Mouse (Mus musculus): ENCODE measurements around the gene Pxdc1.

Gene Pxdc1

DNA sequence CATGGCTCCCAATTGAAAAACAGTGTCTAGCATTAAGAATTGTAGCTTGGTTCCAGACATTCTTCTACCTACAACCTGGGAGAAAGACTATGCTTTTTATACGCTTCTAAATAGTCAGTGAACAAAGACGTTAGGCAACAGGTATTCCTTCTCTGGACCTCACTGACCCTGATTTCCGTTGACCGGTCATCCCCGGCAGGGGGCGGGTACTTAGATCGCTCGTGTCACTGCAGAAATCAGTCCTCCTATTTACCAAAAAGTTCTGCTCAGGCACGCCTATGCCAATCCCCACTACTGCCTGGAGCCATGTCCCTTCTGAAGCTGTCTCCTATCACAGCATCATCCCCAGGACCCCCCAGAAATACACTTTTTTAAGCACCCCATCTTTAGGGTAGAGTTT is at the start of gene Pxdc1:
Gene Pxdc1, minus strand, starts transcription at position 96 of the 400 bp plus-strand sequence.
- DNase-seq (ENCODE audit: low read depth, low spot score) = no peak

DNA sequence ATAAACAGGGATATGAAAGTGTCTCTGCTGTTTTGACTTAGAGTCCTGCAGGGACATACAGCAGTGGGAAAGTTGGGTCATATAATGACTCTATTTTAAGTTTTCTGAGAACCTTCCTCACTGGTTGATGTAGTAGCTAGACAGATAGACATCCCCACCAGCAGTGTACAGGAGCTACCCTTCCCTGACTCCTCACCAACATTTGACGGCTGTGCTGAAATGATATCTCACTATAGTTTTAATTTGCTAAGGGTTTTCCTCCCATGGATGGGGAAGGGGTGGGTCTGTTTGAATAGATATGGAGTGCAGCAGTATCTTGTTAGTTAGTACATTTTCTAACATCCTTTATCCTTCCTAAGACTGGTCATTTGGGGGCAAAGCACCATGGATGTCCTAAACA is 47.3 kb upstream of the Pxdc1 start:
- DNase-seq (ENCODE audit: low read depth, low spot score) = no peak

- DNase-seq (ENCODE audit: low read depth, low spot score) = no peak
Observed at GRCm38 (mm10) chr13:34700091-34700490, 46.8 kb upstream of the Pxdc1 start.

GRCm38 (mm10) chr13:34696734-34697332 is 43.5 kb upstream of the Pxdc1 start:
- DNase-seq (ENCODE audit: low read depth, low spot score) = no peak

- no peak for DNase-seq (ENCODE audit: low read depth, low spot score)
Observed at GRCm38 (mm10) chr13:34693111-34693510, 39.8 kb upstream of the Pxdc1 start.

DNA sequence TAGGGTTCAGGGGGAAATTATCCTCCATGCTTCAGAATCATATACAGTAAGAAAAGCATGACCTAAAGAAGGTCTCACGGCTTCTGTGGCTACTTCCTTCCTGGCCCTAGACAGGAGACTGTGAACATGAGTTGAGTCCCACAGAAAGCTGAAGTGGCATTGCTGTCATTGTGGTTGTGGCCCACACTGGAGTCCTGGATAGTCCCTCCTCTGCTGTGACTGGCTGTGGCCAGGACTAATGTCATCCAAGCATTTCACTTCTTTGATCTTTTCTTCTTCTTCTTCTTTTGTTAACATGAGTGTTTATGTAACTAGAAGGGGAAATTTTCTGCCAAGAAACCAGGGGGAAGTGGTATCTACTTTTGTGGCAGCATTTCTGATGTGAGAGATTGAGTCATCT is 37.8 kb upstream of the Pxdc1 start:
- DNase-seq (ENCODE audit: low read depth, low spot score) = no peak

DNA sequence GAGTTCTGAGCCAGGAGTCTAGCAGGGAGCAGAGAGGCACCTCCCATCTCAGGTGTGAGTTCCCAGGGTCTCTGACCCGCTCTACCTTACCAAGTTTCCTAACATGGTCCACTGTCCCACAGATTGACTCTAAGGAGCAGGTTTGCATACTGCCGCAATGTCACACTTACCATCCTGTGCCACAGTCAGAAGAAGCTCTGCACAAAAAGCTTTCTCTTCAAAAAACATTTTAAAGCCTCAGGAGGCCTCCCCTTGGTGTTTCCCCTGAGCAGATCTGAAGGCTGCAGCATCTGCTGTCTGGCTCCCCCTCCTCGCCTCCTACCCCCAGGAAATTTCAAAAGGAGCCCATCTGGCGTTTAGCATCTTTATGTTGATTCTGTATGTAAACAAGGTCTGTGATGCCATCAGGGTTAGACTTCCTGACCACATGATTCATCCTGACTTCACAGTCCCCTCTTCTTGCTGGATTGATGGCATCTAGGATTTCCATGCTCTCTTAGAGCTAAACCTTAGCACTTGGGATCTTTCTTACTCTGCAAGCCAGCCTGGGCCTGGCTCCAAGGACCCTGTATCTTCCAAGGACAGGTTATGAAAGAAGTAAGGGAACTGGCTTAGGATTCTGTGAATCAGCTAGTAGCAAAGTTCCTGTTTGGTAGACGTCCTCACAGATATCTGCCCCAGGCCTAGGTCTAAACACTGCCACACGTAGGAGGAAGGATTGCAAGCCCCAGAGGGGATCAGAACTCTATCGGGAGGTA is 31.9 kb upstream of the Pxdc1 start:
- DNase-seq (ENCODE audit: low read depth, low spot score) = no peak

- no peak for DNase-seq (ENCODE audit: low read depth, low spot score)
Observed at GRCm38 (mm10) chr13:34683762-34684488, 30.6 kb upstream of the Pxdc1 start.

DNA sequence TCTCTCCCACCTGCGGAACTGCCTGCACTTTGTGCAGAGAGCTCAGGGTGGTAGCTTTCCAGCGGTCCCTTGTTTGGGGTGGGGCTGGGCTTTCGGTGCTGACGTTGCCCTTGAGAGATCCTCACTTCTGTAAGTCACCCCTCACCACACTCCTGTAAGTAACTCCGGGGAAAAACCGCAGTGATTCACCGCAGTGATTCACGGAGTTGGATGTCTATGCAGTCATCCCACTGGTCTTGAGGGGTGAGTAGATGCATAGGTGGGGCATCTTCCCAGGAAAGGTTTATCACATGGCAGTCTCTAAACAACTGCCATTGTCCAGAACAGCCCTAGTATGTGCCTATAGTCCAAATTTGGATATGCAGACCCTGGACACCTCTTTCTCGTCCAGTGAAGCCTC is 30.0 kb upstream of the Pxdc1 start:
- DNase-seq (ENCODE audit: low read depth, low spot score) = no peak

GRCm38 (mm10) chr13:34676507-34676906 is 23.2 kb upstream of the Pxdc1 start:
- DNase-seq (ENCODE audit: low read depth, low spot score) = no peak

- no peak for DNase-seq (ENCODE audit: low read depth, low spot score)
Observed at GRCm38 (mm10) chr13:34675847-34676383, 22.6 kb upstream of the Pxdc1 start.

- no peak for DNase-seq (ENCODE audit: low read depth, low spot score)
Observed at GRCm38 (mm10) chr13:34673354-34673753, 20.1 kb upstream of the Pxdc1 start.

DNA sequence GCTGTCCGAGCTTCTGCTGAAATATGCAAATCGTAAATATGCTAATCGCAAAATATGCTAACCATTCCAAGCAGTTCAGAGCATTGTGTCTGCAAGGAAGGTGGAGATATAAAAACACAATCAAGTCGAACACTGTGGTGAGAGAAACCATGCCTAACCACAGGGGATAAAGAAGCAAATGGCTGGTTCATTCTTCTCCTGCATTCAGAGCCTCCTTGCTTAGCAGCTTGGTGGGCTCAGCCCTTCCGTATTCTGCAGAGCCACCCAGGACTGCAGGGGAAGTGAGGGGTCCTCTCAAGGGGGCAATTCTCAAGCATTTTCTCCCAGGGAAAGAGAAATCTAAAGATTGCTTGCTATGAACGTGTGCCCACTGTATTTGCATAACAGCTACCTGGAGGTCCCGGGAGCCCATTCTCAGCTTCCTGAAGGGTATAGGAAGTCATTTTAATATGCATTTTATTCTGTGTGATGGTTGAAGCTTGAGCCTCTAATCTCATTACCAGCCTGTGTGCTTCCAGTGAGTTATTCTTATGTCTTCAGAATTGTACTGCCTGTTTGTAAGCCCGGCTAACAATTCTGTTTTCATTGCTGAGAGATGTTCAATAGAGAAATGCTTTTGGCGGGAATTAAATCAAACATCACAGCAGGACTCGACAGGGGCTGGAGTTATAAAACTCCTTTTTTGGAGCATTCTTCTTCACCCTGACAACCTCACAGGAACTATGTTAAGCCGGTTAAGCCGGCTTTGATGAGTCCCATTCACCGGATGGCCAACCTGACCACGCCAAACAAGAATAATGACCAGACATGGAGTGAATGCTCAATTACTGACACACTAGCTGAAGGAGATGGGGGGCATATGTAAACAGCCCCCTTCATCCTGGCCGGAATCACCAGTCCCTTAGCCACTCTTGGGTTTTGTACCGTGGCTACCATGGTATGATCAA is 16.9 kb upstream of the Pxdc1 start:
- DNase-seq (ENCODE audit: low read depth, low spot score) = no peak

- no peak for DNase-seq (ENCODE audit: low read depth, low spot score)
Observed at GRCm38 (mm10) chr13:34667197-34667596, 13.9 kb upstream of the Pxdc1 start.

DNA sequence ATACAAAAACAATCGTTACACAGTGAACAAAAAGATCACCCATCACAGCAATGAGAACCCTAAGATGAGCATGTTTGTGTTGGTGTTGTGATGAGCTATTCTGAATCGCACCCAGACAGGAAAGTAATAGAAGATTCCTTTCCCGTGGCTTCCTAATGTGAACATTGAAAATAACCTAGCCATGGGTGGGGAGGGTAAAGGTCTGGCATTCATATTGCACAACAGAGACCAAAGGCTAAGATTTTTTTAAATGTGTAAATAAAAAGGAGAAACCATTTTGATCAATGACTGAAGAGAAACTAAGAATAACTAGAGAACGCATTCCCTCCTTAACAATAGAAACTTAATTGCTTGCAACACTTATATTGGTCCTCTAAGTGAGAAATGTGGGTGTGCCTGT is 11.8 kb upstream of the Pxdc1 start:
- no peak for DNase-seq (ENCODE audit: low read depth, low spot score)

DNA sequence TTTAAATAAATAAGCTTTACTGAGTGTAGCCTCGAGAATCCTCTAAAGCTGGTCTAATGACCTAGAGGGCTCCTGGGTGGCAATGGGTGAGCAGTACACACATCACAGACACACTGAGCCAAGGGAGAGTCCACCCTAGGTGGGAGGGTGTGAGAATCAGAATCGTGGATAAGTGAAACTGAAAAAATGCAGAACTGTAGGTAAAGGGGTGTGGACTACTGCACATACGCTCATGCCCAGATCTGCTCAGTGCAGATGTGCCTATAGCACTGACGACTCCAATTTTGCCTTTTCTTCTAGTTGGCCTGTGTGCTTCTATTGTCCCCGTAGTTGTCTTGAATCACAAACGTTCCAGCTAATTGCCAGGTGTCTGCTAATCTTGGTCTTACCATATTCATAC is 10.5 kb upstream of the Pxdc1 start:
- no peak for DNase-seq (ENCODE audit: low read depth, low spot score)

- no peak for DNase-seq (ENCODE audit: low read depth, low spot score)
Observed at GRCm38 (mm10) chr13:34659507-34659906, 6.2 kb upstream of the Pxdc1 start.

GRCm38 (mm10) chr13:34656351-34656750 is 3.1 kb upstream of the Pxdc1 start:
- DNase-seq (ENCODE audit: low read depth, low spot score) = no peak

DNA sequence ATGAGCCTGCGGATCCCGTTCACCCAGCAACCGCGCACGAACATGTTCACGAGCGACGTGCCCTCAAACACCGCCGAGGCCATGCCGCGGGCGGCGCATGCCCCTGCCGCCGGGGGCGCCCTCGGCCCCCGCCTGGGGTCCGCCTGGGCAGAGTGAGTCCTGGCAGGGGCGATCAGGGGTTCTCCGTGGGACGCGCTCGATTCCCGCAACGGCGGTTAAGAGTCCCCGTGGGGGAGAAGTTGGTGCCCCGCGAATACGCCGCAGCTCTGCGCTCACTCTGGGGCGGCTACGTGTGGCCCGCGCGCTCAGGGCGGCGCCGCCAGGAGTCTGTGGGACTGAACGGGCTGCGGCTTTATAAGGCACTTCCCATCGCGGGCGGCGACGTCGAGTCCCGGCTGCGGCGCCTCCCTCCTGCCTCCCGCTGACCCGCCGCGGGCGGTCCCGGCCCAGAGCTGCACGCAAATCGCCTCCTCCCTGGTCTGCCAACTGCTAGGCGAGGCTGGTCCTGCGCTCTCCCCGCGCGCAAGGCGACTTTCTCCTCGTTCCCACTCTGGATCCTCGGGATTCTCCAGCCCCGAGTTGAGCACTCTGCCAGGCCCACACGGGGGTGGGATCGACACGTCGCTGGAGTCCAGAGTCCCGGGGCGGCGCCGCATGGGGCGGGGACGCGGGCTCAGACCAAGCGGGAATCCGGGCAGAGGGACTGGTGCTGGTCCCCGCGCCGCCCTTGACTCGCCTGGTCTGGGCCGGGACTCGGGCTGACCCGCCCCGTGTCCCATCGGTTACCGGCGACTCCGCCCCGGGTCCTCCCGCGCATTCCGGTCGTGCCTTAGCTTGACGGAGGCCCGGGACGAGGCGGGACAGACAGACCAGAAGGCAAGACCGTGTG is 689 bp downstream of the Pxdc1 start:
- no peak for DNase-seq (ENCODE audit: low read depth, low spot score)

- DNase-seq (ENCODE audit: low read depth, low spot score) = no peak
Observed at GRCm38 (mm10) chr13:34652016-34652352, 1.3 kb downstream of the Pxdc1 start.

Data from c-Kit-negative CD71-positive TER-119-positive erythroid progenitor cells, embryonic 14.5 days (primary cell).